Mouse (Mus musculus): ENCODE data around the gene Hip1. TPM values are rescaled to one million over a fixed set of nuclear protein-coding genes. Genes with fewer than 3 reads are reported as not detected.
"Not testable (repeated sequence)": the region's sequence is repeated elsewhere in the genome, so short reads cannot be mapped to it uniquely, and the experiment has no call there.

Hip1 gene
- total RNA-seq, 2 experiments from 2014 or later = 1.2 to 4.9 TPM

DNA sequence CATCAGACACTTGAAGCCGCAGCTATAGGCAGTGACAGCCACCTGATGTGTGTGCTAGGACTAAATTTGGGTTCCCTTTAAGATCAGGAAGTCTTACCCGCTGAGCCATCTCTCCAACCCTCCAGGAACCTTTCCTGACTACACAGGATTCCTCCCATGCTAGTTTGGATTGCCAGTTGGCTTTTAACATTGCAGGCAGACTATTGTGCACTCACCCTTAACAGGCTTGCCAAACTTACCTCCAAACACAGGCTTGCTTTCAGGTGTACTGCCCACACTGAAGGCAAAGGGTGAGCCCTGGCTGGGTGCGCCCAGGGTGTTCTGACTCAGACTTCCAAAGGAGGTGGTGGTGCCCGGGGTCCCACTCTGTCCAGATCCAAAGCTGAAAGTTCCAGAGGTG lies 164.2 kb downstream of the Hip1 start:
- ATAC-seq (replicated peaks; ENCODE audit: low FRiP score, poor library complexity, severe bottlenecking) = no peak

DNA sequence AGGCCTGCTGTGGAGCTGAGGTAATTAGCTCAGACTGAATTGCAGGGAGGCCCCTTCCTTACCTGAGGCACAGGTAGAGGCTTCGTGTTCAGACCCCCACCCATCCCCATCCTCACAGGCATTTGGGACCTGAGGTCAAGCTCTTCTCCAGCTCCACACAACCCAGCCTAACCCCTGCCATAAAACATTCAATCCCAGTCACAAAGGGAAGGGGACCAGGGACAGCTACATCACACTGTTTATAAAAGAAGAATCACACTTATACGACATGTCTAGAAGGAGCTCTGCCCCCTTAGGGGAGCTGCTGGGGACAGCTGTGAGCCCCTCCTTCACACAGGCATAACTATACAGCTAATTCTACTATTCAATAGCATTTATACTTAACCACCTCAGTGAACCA lies 168.6 kb downstream of the Hip1 start:
- ATAC-seq (replicated peaks; ENCODE audit: low FRiP score, poor library complexity, severe bottlenecking) = no peak

DNA sequence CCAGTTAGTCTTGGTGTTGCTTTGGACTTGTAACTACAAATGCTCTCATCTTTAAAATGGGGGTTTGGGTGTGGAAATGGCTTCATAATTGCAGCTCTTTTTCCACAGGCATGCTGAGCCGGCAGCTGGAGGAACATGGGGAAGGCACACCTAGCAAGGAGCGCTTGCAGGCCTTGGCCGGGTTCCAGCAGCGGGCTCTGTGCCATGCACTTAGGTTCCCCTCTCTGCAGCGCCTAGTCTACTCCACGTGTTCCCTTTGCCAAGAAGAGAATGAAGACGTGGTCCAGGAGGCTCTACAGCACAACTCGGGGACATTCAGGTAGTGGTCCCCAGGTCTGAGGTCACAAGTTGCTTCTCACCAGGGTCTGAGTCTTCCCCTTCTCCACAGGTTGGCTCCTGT lies 169.8 kb downstream of the Hip1 start:
- no peak for ATAC-seq (replicated peaks; ENCODE audit: low FRiP score, poor library complexity, severe bottlenecking)

DNA sequence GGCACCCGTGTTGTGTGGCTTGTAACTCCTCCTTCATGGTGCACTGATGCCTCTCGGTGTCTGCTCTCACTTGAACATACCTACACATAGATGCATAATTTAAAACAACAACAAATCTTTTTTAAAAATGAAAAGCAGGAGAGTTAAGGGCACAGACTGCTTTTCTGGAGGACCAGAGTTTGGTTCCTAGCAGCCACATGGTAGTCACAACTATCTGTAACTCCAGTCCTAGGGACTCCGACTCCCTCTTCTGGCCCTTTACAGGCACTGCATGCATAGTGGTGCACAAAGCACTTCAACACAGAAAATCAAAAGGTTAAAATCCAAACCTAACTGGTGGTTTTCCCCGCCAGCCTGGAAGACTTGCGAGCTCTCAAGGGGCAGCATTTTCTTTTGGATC lies 171.3 kb downstream of the Hip1 start:
- no peak for ATAC-seq (replicated peaks; ENCODE audit: low FRiP score, poor library complexity, severe bottlenecking)

DNA sequence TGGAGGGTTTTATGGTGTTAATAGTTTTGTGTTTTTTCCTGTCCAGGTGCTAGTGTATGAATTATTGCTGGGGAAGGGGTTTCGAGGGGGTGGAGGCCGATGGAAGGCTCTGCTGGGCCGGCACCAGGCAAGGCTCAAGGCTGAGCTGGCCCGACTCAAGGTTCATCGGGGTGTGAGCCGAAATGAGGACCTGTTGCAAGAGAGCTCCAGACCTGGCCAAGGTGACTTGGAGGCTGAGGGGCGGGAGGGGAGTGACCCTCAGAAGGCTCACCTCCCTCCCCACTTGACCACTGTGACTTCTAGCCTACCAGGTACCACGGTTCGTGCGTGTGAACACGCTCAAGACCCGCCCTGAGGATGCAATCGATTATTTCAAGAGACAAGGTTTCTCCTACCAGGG lies 173.7 kb downstream of the Hip1 start:
- no peak for ATAC-seq (replicated peaks; ENCODE audit: low FRiP score, poor library complexity, severe bottlenecking)

DNA sequence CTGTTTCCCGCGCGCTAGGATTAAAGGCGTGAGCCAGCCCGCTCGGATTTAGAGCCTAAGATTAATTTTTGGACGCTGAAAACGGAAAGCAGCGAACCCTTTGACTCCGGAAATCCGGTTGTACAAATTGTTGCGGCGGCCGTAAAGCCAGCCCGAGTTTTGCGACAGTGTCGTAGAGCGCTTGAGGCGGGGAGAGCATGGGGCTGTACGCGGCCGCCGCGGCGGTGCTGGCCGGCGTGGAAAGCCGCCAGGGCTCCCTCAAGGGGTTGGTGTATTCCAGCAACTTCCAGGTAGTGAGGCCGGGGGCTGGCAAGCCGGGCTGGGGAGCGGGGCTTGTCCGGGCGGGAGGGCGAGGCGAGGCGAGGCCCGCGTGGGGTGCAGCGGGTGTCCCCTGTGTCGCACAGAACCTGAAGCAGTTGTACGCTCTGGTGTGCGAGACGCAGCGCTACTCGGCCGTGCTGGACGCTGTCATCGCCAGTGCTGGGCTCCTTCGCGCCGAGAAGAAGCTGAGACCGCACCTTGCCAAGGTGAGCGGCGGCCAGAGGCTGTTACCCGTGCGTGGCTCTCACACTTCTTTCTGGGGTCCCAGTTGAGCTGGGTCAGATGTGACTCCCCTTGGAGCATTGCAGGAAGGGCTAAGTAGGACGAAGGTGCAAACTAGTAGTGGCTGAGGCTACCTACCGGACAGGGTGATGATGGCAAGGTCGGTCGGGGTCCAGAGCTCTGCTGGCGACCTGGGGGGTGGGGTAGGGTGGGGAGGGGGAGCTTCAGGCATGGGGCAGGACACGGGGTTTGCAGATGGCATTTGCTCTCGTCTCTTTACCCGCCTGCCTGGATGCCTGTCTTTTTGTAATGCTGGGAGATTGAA lies 174.9 kb downstream of the Hip1 start, which contains the start of gene Nsun5:
Gene Nsun5, plus strand, starts transcription at position 167 of the 868 bp plus-strand sequence.
- peak; percentile 82 for ATAC-seq (replicated peaks; ENCODE audit: low FRiP score, poor library complexity, severe bottlenecking)

DNA sequence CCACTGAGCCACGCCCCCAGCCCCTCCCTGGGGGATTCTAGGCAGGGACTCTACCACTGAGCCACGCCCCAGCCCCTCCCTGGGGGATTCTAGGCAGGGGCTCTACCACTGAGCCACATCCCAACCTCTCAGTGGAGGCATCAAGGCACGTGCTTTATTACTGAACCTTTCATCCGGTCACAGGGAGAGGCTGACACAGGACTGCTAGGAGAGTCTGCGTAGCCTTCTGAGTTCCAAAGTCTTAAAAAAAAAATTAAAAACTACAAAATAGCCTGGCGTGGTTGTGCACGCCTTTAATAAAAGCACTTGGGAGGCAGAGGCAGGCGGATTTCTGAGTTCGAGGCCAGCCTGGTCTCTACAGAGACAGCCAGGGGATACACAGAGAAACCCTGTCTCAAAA lies 175.7 kb downstream of the Hip1 start:
- ATAC-seq (replicated peaks; ENCODE audit: low FRiP score, poor library complexity, severe bottlenecking) = not testable (repeated sequence)

DNA sequence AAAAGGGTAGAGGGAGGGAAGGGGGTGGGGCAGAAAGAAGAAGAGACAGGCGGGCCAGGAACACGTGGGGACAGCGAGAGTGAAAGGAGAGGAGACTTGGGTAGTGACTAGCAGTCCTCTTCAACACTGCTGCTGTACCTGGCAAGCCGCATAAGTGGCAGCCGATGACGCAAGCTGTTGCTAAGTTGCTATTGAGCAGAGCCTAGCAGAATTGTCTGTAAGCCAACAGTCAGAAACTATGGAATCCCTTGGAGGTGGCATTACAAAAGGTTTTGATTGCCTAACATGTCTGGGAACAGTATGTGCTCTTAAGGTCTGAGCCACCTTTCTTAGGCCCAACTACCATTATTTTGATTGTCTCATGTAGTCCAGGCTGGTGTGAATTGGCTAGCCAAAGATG lies 176.6 kb downstream of the Hip1 start:
- no peak for ATAC-seq (replicated peaks; ENCODE audit: low FRiP score, poor library complexity, severe bottlenecking)

DNA sequence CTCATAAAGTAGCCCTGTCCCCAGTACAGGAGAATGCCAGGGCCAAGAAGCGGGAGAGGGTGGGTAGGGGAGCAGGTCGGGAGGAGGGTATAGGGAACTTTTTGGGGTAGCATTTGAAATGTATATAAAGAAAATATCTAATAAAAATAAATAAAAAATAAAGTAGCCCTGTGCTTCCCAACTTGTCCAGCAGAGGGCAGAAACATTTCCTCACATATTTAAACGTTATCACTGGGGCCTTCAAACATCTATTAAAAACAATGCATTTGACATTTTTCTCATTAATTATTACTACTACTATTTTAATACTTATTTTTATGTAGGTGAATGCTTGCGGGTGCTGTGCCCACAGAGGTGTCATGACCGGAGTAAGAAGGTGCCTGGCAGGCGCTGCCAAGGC lies 177.1 kb downstream of the Hip1 start:
- no peak for ATAC-seq (replicated peaks; ENCODE audit: low FRiP score, poor library complexity, severe bottlenecking)

DNA sequence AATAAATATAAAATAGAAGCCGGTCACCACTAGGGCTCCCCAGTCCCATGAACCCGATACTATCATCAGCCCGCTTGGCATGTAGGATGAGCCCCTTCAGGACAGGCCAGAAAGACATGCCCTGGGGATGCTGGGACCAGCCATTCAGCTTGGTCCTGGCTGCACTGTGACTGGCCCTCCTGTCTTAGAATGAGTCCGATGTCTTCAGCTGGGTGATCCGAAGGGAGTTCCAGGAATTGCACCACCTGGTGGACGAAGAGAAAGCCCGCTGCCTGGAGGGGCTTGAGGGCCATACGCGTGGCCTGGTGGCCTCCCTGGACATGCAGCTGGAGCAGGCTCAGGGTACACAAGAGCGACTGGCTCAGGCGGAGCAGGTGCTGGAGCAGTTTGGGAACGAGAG lies 181.4 kb downstream of the Hip1 start:
- ATAC-seq (replicated peaks; ENCODE audit: low FRiP score, poor library complexity, severe bottlenecking) = no peak

DNA sequence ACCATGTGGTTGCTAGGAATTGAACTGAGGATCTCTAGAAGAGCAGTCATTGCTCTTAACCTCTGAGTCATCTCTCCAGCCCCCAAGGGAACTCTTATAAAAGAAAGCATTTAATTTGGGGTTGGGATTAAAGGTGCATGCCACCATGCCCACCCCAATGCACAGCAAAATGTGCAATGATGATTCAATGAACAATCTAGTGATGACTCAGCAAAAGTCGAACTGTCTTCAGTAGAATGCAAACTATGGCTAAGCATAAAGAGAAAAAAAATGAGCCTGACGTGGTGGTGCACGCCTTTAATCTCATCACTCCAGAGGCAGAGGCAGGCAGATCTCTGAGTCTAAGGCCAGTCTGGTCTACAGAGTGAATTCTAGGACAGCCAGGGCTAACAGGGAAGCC lies 182.3 kb downstream of the Hip1 start:
- ATAC-seq (replicated peaks; ENCODE audit: low FRiP score, poor library complexity, severe bottlenecking) = no peak

DNA sequence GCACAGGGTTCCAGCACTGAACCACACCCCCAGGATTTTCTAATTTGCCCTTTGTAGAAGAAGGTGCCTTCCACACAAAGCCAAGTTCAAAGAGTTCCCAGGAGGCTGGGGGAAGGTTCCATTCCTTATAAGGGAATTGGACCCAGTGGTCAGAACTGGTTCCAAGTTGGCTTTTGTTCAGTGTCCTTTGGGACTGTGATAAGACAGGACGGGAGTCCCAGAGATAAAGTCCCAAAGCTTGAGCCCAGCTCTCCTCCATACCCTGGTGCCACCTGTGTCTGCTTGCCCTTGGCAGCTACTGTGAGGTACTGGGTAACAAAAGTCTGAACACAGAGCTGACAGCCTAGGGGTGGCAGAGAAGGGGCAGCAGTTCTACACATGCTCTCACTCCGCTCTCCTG lies 185.1 kb downstream of the Hip1 start:
- ATAC-seq (replicated peaks; ENCODE audit: low FRiP score, poor library complexity, severe bottlenecking) = 0 out of 2 replicates have a peak, but pooled peaks have one; percentile 16

DNA sequence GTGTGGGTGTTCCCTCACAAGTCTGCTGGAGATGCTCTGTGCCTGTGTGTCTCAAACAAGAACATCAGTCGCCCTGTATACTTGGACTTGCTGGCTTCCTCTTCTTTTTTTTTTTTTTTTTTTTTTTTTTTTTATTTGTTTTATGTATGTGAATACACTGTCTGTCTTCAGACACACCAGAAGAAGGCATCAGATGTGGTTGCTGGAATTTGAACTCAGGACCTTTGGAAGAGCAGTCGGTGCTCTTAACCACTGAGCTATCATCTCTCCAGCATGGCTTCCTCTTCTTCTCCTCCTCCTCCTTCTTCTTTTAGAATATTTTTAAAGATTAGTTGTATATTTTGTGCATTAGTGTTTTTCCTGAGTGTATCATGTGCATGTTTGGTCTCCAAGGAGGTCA lies 187.4 kb downstream of the Hip1 start:
- no peak for ATAC-seq (replicated peaks; ENCODE audit: low FRiP score, poor library complexity, severe bottlenecking)

Other genes with a start within 250 kb of the Hip1 start
- not detected in 2 replicates for gene Fkbp6, start 195.1 kb downstream of the Hip1 start, total RNA-seq (2015; ENCODE audit: low replicate concordance)
- gene Fkbp6, start 195.1 kb downstream of the Hip1 start, total RNA-seq (2017; ENCODE audit: low replicate concordance) = not detected in 2 replicates
- not detected in 2 replicates for gene Trim50, start 191.8 kb downstream of the Hip1 start, total RNA-seq (2015; ENCODE audit: low replicate concordance)
- not detected in 2 replicates for gene Trim50, start 191.8 kb downstream of the Hip1 start, total RNA-seq (2017; ENCODE audit: low replicate concordance)
- 0.77 and 4.6 TPM in 2 replicates for gene Nsun5, start 175.2 kb downstream of the Hip1 start, total RNA-seq (2015; ENCODE audit: low replicate concordance)
- 1.7 and 3.2 TPM in 2 replicates for gene Nsun5, start 175.2 kb downstream of the Hip1 start, total RNA-seq (2017; ENCODE audit: low replicate concordance)
- gene Pom121, start 150.6 kb downstream of the Hip1 start, total RNA-seq (2015; ENCODE audit: low replicate concordance) = 13.8 and 21.3 TPM in 2 replicates
- gene Pom121, start 150.6 kb downstream of the Hip1 start, total RNA-seq (2017; ENCODE audit: low replicate concordance) = 2.8 and 4.3 TPM in 2 replicates
- not detected in 2 replicates for gene Ccl26, start 18.4 kb upstream of the Hip1 start, total RNA-seq (2015; ENCODE audit: low replicate concordance)
- gene Ccl26, start 18.4 kb upstream of the Hip1 start, total RNA-seq (2017; ENCODE audit: low replicate concordance) = not detected in 2 replicates
- gene Ccl24, start 27.9 kb upstream of the Hip1 start, total RNA-seq (2015; ENCODE audit: low replicate concordance) = not detected in 2 replicates
- gene Ccl24, start 27.9 kb upstream of the Hip1 start, total RNA-seq (2017; ENCODE audit: low replicate concordance) = not detected in 2 replicates
- gene Rhbdd2, start 87.5 kb upstream of the Hip1 start, total RNA-seq (2015; ENCODE audit: low replicate concordance) = 9.6 and 9.8 TPM in 2 replicates
- 0.28 and 5.1 TPM in 2 replicates for gene Rhbdd2, start 87.5 kb upstream of the Hip1 start, total RNA-seq (2017; ENCODE audit: low replicate concordance)
- gene Por, start 124.9 kb upstream of the Hip1 start, total RNA-seq (2015; ENCODE audit: low replicate concordance) = 8.8 and 9.0 TPM in 2 replicates
- gene Por, start 124.9 kb upstream of the Hip1 start, total RNA-seq (2017; ENCODE audit: low replicate concordance) = 9.9 and 14.5 TPM in 2 replicates
- gene Tmem120a, start 199.3 kb upstream of the Hip1 start, total RNA-seq (2015; ENCODE audit: low replicate concordance) = 0.58 and 5.4 TPM in 2 replicates
- 6.0 and 8.7 TPM in 2 replicates for gene Tmem120a, start 199.3 kb upstream of the Hip1 start, total RNA-seq (2017; ENCODE audit: low replicate concordance)
- gene Styxl1, start 233.3 kb upstream of the Hip1 start, total RNA-seq (2015; ENCODE audit: low replicate concordance) = not detected in 2 replicates
- not detected in 2 replicates for gene Styxl1, start 233.3 kb upstream of the Hip1 start, total RNA-seq (2017; ENCODE audit: low replicate concordance)
- gene Mdh2, start 233.4 kb upstream of the Hip1 start, total RNA-seq (2015; ENCODE audit: low replicate concordance) = 106 and 152 TPM in 2 replicates
- gene Mdh2, start 233.4 kb upstream of the Hip1 start, total RNA-seq (2017; ENCODE audit: low replicate concordance) = 47.2 and 55.1 TPM in 2 replicates

Measured in erythroblast, adult 5-6 weeks (primary cell).